Mouse (Mus musculus): Measurements from ENCODE around the gene Hist2h3c1. TPM values are rescaled to one million over a fixed set of nuclear protein-coding genes. Genes with fewer than 3 reads are reported as not detected.
"Not testable (repeated sequence)": the region's sequence is repeated elsewhere in the genome, so short reads cannot be mapped to it uniquely, and the experiment has no call there.

The Hist2h3c1 gene
- polyA plus RNA-seq, 1 experiment from 2014 or later: not detected

- Histone ChIP-seq H3K9me3 (no peaks in the 10 kb centered on the region), H3K4me2 (no peak overlapping the region), H3K9ac (no peak overlapping the region), H3K4me1 (peaks cover 14% of the 10 kb centered on the region), H3K4me3 (no peak overlapping the region), H3K36me3 (no peaks in the 10 kb centered on the region), H3K27ac (no peak overlapping the region), H3K27me3 (no peaks in the 10 kb centered on the region)
- 90% methylated on average over 17 of the region's 17 CpGs for WGBS
- ATAC-seq (ENCODE audit: insufficient number of reproducible peaks, insufficient read depth, low FRiP score, low TSS enrichment, low read depth): no peak
These were observed 27.3 kb downstream of the Hist2h3c1 start for GRCm38 (mm10) chr3:96273591-96274465.

GRCm38 (mm10) chr3:96277428-96277799 lies 30.9 kb downstream of the Hist2h3c1 start:
- H3K4me1 ChIP-seq: peaks cover 10% of the 10 kb centered on the region
- H3K36me3 ChIP-seq: no peaks in the 10 kb centered on the region
- ATAC-seq (ENCODE audit: insufficient number of reproducible peaks, insufficient read depth, low FRiP score, low TSS enrichment, low read depth): no peak
- H3K4me3 ChIP-seq: peak overlapping the region; percentile 52
- H3K27ac ChIP-seq: peak overlapping the region; percentile 92
- H3K4me2 ChIP-seq: peak overlapping the region; percentile 89
- H3K9ac ChIP-seq: peak overlapping the region; percentile 73
- H3K27me3 ChIP-seq: peaks cover 6% of the 10 kb centered on the region; the same call in 1 of the 2 replicates
- H3K9me3 ChIP-seq: no peaks in the 10 kb centered on the region
- 12% methylated on average over 8 of the region's 8 CpGs for WGBS

DNA sequence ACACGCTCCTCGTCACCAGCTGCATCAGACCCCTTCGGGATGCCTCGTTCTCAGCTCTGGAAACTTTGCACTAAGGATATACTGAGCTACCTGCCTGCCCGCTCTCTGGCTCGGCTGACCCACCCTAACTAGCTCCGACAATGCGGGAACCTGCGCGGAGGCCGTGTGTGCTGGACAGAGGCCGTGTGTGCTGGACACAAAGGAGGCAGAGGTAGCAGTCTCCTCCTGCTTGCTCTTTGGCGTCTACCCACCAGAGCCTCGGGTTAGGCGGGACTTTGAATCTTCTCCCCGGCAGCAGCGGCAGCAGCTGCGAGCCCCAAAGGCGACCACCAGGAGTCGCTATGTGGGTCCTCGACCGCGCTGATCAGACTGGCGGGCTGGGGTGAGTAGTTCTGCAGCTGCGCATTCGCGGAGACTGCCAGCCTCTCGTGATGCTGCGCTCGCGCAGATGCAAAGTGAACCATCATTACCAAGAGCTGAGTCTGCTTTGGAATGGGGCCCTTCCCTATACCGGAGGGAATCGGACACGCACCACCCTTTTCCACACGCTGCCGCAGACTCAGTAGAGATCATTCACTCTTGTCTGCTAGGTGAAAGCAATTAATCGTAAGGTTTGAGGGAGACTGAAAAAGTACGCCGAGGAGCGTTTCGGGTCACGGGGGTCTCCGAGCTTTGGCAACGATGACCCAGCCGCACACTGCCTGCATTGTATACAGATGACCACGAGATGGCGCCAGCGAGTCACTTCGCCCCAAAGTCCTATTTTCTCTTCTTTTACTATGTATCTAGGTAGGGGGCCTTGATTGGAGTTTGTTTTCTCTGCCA lies 31.5 kb downstream of the Hist2h3c1 start:
- Histone ChIP-seq H3K9me3 (no peaks in the 10 kb centered on the region), H3K4me2 (peak overlapping the region; percentile 89), H3K4me3 (peak overlapping the region; percentile 52), H3K9ac (peak overlapping the region; percentile 73), H3K4me1 (peaks cover 10% of the 10 kb centered on the region), H3K27me3 (peaks cover 12% of the 10 kb centered on the region), H3K27ac (peak overlapping the region; percentile 92), H3K36me3 (no peaks in the 10 kb centered on the region)
- under 1% methylated on average over 49 of the region's 49 CpGs for WGBS
- ATAC-seq (ENCODE audit: insufficient number of reproducible peaks, insufficient read depth, low FRiP score, low TSS enrichment, low read depth): peak; percentile 89

- no peak overlapping the region for H3K27ac ChIP-seq
- ATAC-seq (ENCODE audit: insufficient number of reproducible peaks, insufficient read depth, low FRiP score, low TSS enrichment, low read depth): no peak
- H3K27me3 ChIP-seq: peaks cover 25% of the 10 kb centered on the region
- no peaks in the 10 kb centered on the region for H3K36me3 ChIP-seq
- no peak overlapping the region for H3K9ac ChIP-seq
- no peak overlapping the region for H3K4me2 ChIP-seq
- H3K4me1 ChIP-seq: peaks cover 18% of the 10 kb centered on the region
- no peaks in the 10 kb centered on the region for H3K9me3 ChIP-seq
- WGBS: 50% methylated on average over 6 of the region's 6 CpGs
- no peak overlapping the region for H3K4me3 ChIP-seq
These were observed 34.2 kb downstream of the Hist2h3c1 start for GRCm38 (mm10) chr3:96280660-96281059.

- Histone ChIP-seq H3K9me3 (no peaks in the 10 kb centered on the region), H3K27ac (no peak overlapping the region), H3K4me1 (peaks cover 8% of the 10 kb centered on the region; the same call in 1 of the 2 replicates), H3K27me3 (peaks cover 30% of the 10 kb centered on the region), H3K4me2 (peak overlapping the region; percentile 36), H3K36me3 (no peaks in the 10 kb centered on the region), H3K9ac (peak overlapping the region; percentile 44; the same call in 1 of the 2 replicates), H3K4me3 (no peak overlapping the region)
- ATAC-seq (ENCODE audit: insufficient number of reproducible peaks, insufficient read depth, low FRiP score, low TSS enrichment, low read depth): no peak
- 13% methylated on average over 4 of the region's 4 CpGs for WGBS
These were observed 38.0 kb downstream of the Hist2h3c1 start for GRCm38 (mm10) chr3:96284457-96284856.

DNA sequence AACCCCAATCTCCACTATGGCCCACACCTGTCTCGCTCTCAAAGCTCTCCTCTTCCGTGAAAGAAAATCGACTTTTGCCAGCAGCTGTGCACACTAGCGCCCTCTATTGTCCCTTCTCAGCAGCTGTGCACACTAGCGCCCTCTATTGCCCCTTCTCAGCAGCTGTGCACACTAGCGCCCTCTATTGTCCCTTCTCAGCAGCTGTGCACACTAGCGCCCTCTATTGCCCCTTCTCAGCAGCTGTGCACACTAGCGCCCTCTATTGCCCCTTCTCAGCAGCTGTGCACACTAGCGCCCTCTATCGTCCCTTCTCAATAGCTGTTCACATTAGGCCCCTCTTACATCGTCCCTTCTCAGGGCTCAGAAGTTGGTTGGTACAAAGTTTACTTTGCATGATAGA lies 40.8 kb downstream of the Hist2h3c1 start:
- H3K4me1 ChIP-seq; H3K27ac ChIP-seq; H3K36me3 ChIP-seq; H3K4me2 ChIP-seq; ATAC-seq (ENCODE audit: insufficient number of reproducible peaks, insufficient read depth, low FRiP score, low TSS enrichment, low read depth); H3K9me3 ChIP-seq; H3K4me3 ChIP-seq; H3K9ac ChIP-seq: not testable (repeated sequence)
- WGBS: 87% methylated on average over 11 of the region's 11 CpGs
- H3K27me3 ChIP-seq: peaks cover 24% of the 10 kb centered on the region

DNA sequence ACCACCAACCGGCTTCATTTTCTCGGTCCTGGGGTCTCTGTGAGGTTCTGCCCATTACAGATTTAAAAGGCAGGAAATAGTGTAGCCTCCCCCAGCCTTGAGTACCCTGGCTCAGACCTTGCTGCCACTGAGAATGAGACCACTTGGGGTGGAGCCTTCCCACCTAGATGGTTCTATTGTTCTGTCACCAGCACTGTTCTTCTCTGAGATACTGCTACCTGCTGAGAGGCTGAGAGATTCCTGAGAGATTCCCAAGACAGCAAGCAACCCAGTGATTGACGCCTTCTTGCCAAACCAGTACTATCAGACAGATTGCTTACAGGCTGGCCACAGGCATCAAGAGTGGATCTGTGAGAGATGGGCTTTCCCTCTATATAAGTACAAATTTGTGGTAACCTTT lies 42.7 kb downstream of the Hist2h3c1 start:
- Histone ChIP-seq H3K9ac (no peak overlapping the region), H3K4me2 (no peak overlapping the region), H3K4me3 (no peak overlapping the region), H3K36me3 (no peaks in the 10 kb centered on the region), H3K9me3 (no peaks in the 10 kb centered on the region), H3K27me3 (peaks cover 7% of the 10 kb centered on the region), H3K27ac (no peak overlapping the region), H3K4me1 (peaks cover 2% of the 10 kb centered on the region; the same call in 1 of the 2 replicates)
- 73% methylated on average over 3 of the region's 3 CpGs for WGBS
- ATAC-seq (ENCODE audit: insufficient number of reproducible peaks, insufficient read depth, low FRiP score, low TSS enrichment, low read depth): no peak

- not testable (repeated sequence) for H3K36me3 ChIP-seq; H3K27me3 ChIP-seq; H3K9me3 ChIP-seq; ATAC-seq (ENCODE audit: insufficient number of reproducible peaks, insufficient read depth, low FRiP score, low TSS enrichment, low read depth); H3K4me2 ChIP-seq; H3K4me3 ChIP-seq; H3K9ac ChIP-seq; H3K4me1 ChIP-seq; H3K27ac ChIP-seq
- 90% methylated on average over 3 of the region's 3 CpGs for WGBS
These were observed 44.2 kb downstream of the Hist2h3c1 start for GRCm38 (mm10) chr3:96290727-96291126.

- no peak overlapping the region for H3K4me3 ChIP-seq
- no peak overlapping the region for H3K9ac ChIP-seq
- 41% methylated on average over 6 of the region's 6 CpGs for WGBS
- H3K36me3 ChIP-seq: no peaks in the 10 kb centered on the region
- no peaks in the 10 kb centered on the region for H3K27me3 ChIP-seq
- no peaks in the 10 kb centered on the region for H3K9me3 ChIP-seq
- no peaks in the 10 kb centered on the region for H3K4me1 ChIP-seq
- no peak for ATAC-seq (ENCODE audit: insufficient number of reproducible peaks, insufficient read depth, low FRiP score, low TSS enrichment, low read depth)
- no peak overlapping the region for H3K4me2 ChIP-seq
- no peak overlapping the region for H3K27ac ChIP-seq
These were observed 46.2 kb downstream of the Hist2h3c1 start for GRCm38 (mm10) chr3:96292641-96293040.

DNA sequence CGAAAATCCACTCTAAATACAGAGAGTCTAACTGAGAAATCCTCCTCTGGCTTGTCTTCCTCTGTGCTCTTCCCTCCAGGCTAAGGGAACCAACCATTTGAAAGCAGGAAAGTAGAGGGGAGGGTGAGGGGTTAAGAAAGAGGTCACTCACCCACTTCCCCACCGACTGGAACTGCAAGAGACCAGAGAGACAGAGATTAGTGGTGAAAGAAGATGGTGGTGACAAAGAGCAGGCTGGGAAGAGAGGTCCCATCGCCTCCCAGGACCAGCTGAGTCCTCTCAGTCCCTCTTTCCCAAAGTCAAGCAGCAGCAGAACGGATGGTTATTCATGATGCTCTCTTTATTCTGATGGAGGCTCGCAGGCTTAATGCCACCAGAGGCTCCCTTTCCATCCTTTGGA lies 46.9 kb downstream of the Hist2h3c1 start:
- Histone ChIP-seq H3K4me2 (no peak overlapping the region), H3K9ac (no peak overlapping the region), H3K4me3 (no peak overlapping the region), H3K27me3 (no peaks in the 10 kb centered on the region), H3K9me3 (no peaks in the 10 kb centered on the region), H3K27ac (no peak overlapping the region), H3K4me1 (no peaks in the 10 kb centered on the region), H3K36me3 (no peaks in the 10 kb centered on the region)
- WGBS: 40% methylated on average over 5 of the region's 5 CpGs
- no peak for ATAC-seq (ENCODE audit: insufficient number of reproducible peaks, insufficient read depth, low FRiP score, low TSS enrichment, low read depth)

DNA sequence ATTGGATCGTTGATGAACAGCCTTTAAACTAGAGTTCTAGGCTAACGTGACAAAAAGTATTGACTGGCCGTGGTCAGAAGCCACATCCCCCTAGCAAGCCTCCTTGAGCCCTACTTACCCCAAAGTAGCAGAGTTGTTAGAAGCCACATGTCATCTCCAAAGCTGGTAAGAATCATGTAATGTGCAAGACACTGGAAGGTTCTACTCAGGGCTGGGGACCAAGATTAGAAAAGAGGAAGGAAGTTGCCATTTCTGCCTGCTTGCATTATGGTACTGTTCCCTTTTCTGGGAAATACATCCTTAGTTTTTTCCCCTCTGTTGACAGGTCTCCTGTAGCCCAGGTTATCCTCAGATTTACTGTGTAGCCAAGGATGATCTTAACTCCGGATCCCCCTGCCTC lies 47.3 kb downstream of the Hist2h3c1 start, which contains the start of gene Fcgr1:
Gene Fcgr1, minus strand, starts transcription at position 183 of the 400 bp plus-strand sequence.
- Histone ChIP-seq H3K9ac (no peak within 1 kb of the TSS), H3K27ac (no peak within 1 kb of the TSS), H3K27me3 (no peaks in the 10 kb centered on the region), H3K36me3 (no peaks in the 10 kb centered on the region), H3K4me1 (no peaks in the 10 kb centered on the region), H3K4me2 (no peak within 1 kb of the TSS), H3K9me3 (no peaks in the 10 kb centered on the region), H3K4me3 (no peak within 1 kb of the TSS)
- WGBS: 85% methylated on average over 4 of the region's 4 CpGs
- no peak for ATAC-seq (ENCODE audit: insufficient number of reproducible peaks, insufficient read depth, low FRiP score, low TSS enrichment, low read depth)
